Mouse (Mus musculus) midbrain, embryonic 11.5 days (tissue): ENCODE results near the gene Slco3a1. TPM values are rescaled to one million over a fixed set of nuclear protein-coding genes. Genes with fewer than 3 reads are reported as not detected.

Experiments used
- ATAC-seq: fragments of 200-750 bp; cut with Nextera tagmentation; 2 replicates; pipeline ENCODE4 v1.8.0; 2017; ENCODE audit warnings: moderate TSS enrichment, moderate library complexity; ENCODE audit not compliant: low FRiP score
- DNase-seq: peaks from one replicate; pipeline ENCODE4 v3.0.0; 2015; ENCODE audit warnings: low spot score; ENCODE audit errors: missing footprints
- H3K27ac ChIP-seq: fragments of 300-500 bp; sonication (generic); 2 replicates; pipeline ENCODE4 v1.5.1; 2014; ENCODE audit warnings: low read depth, low read length
- H3K27me3 ChIP-seq: fragments of 300-500 bp; sonication (generic); 2 replicates; pipeline ENCODE4 v1.6.1; 2014; ENCODE audit warnings: mild to moderate bottlenecking, low read length, moderate library complexity, mixed read lengths; ENCODE audit not compliant: control insufficient read depth, insufficient read depth
- H3K36me3 ChIP-seq: fragments of 300-500 bp; sonication (generic); 2 replicates; pipeline ENCODE4 v1.6.1; 2014; ENCODE audit warnings: mild to moderate bottlenecking, low read length, moderate library complexity, mixed read lengths; ENCODE audit not compliant: control insufficient read depth, insufficient read depth
- H3K4me1 ChIP-seq: fragments of 300-500 bp; sonication (generic); 2 replicates; pipeline ENCODE4 v1.6.1; 2014; ENCODE audit warnings: low read length; ENCODE audit not compliant: control insufficient read depth, insufficient read depth
- H3K4me2 ChIP-seq: fragments of 300-500 bp; sonication (generic); 2 replicates; pipeline ENCODE4 v1.6.1; 2014; ENCODE audit warnings: mild to moderate bottlenecking, moderate library complexity
- H3K4me3 ChIP-seq: fragments of 300-500 bp; sonication (generic); 2 replicates; pipeline ENCODE4 v1.5.1; 2014; ENCODE audit warnings: low read depth, low read length
- H3K9ac ChIP-seq: fragments of 300-500 bp; sonication (generic); 2 replicates; pipeline ENCODE4 v1.6.1; 2014; ENCODE audit warnings: low read length
- H3K9me3 ChIP-seq: fragments of 300-500 bp; sonication (generic); 2 replicates; pipeline ENCODE4 v1.6.1; 2016; ENCODE audit warnings: low read length; ENCODE audit not compliant: control insufficient read depth
- WGBS: fragments of 180-500 bp; shearing (Covaris S2); extraction: QIAGEN DNeasy Blood & Tissue Kit; methylation state at CpG from one replicate; pipeline ENCODE4 v1.1.7; 2014; 5-methylcytosine and 5-hydroxymethylcytosine counted together
- polyA plus RNA-seq: library from polyadenylated mRNA; unstranded; fragments of >200 nt; fragmentation: Nextera tagmentation; extraction: Ambion mirVana; gene quantifications from 2 replicates; pipeline ENCODE4 v1.2.1, GENCODE M21; 2014

Slco3a1 gene
- polyA plus RNA-seq, 1 experiment from 2014 or later = 7.8 TPM

DNA sequence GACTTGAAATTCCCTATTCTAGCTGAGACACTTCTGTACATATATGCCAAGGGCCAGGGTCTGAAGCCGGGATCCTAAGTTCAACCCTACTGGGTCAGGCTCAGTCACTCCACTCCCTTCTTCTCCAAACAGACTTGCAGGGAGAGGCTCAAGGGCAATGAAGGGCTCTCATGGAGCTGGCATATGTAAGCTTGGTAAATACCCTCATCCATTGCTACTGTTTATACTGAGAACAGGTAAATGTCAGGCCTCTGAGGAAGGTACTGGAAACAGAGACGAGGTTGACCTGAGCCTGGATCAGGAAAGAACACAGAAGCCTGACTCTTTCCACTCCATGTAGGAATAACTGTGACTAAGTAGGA, 70.6 kb downstream of the Slco3a1 start:
- peaks cover 5% of the 10 kb centered on the region; the same call in 1 of the 2 replicates for H3K4me1 ChIP-seq
- no peak overlapping the region for H3K4me3 ChIP-seq
- H3K4me2 ChIP-seq = no peak overlapping the region
- no peaks in the 10 kb centered on the region for H3K27me3 ChIP-seq
- no peak overlapping the region for H3K27ac ChIP-seq
- WGBS = 97% methylated on average over 2 of the region's 2 CpGs
- DNase-seq = no peak
- no peak for ATAC-seq
- H3K9ac ChIP-seq = no peak overlapping the region
- H3K36me3 ChIP-seq = no peaks in the 10 kb centered on the region
- H3K9me3 ChIP-seq = no peaks in the 10 kb centered on the region

DNA sequence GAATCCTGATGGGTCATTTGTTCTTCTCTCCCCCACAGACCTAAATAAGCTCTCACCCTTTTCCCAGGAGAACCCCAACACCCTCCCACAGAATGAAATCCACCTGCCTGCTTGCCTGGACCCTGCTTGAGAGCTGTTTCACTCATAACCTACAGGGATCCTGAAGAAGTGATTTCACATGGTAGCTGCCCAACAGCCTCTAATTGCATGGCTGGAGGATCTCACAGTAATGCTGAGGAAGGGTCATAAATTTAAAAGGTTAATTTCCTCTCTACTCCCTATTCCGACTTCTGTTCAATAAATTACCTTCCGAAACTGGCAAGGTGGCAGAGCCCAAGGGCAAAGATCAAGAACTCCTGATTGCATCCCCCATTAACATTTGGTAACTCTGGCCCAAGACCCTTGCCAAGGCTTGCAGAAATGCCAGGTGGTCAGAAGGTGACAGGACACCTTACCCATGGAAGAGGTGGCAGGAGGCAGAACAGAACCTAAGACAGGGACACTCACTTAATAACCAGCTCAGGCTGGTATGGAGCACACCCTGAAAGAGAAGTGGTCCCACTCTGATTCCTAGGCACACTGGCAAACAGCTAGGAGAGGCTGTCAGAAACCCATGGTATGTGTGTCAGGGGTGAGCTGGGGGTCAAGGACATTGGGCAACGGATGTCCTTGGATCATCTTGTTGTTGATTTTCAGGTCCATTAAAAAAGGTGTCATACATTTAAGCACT, 71.1 kb downstream of the Slco3a1 start:
- Histone ChIP-seq H3K27me3 (no peaks in the 10 kb centered on the region), H3K4me3 (no peak overlapping the region), H3K4me1 (peaks cover 5% of the 10 kb centered on the region; the same call in 1 of the 2 replicates), H3K9me3 (no peaks in the 10 kb centered on the region), H3K4me2 (no peak overlapping the region), H3K9ac (no peak overlapping the region), H3K27ac (no peak overlapping the region), H3K36me3 (no peaks in the 10 kb centered on the region)
- ATAC-seq (no peak), DNase-seq (no peak)
- WGBS = 86% methylated on average over 3 of the region's 3 CpGs

GRCm38 (mm10) chr7:74471740-74472139, 82.8 kb downstream of the Slco3a1 start:
- H3K9me3 ChIP-seq = no peaks in the 10 kb centered on the region
- no peaks in the 10 kb centered on the region for H3K36me3 ChIP-seq
- no peak overlapping the region for H3K27ac ChIP-seq
- no peak overlapping the region for H3K4me2 ChIP-seq
- 87% methylated on average over 7 of the region's 7 CpGs for WGBS
- no peak overlapping the region for H3K9ac ChIP-seq
- H3K4me1 ChIP-seq = no peaks in the 10 kb centered on the region
- no peak for ATAC-seq
- H3K27me3 ChIP-seq = no peaks in the 10 kb centered on the region
- H3K4me3 ChIP-seq = no peak overlapping the region
- DNase-seq = no peak

DNA sequence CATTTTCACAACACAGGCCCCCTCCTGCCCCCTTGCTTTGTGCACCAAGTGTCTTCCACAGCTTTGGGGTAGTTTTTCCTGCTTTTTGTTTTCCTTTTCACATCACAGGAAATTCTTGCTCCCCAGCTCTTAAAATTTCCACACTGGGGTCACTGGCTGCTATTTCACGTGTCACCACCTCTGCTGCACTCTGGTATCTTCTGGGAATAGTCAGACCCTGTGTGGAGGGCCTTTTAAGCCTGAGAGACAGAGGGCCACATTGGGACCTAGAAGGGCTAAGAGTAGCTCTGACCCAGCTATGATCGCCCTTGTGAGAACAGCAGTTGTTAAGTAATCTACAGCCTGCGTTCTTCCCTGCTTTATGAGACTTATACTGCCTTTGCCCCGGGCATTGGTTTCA, 87.7 kb downstream of the Slco3a1 start:
- H3K36me3 ChIP-seq = no peaks in the 10 kb centered on the region
- DNase-seq (peak; percentile 51), ATAC-seq (no peak)
- H3K9ac ChIP-seq = no peak overlapping the region
- H3K4me1 ChIP-seq = no peaks in the 10 kb centered on the region
- H3K27ac ChIP-seq = no peak overlapping the region
- no peaks in the 10 kb centered on the region for H3K9me3 ChIP-seq
- no peaks in the 10 kb centered on the region for H3K27me3 ChIP-seq
- no peak overlapping the region for H3K4me2 ChIP-seq
- 84% methylated on average over 4 of the region's 4 CpGs for WGBS
- no peak overlapping the region for H3K4me3 ChIP-seq

GRCm38 (mm10) chr7:74464638-74465037, 89.9 kb downstream of the Slco3a1 start:
- no peak for DNase-seq
- H3K9ac ChIP-seq = no peak overlapping the region
- H3K4me2 ChIP-seq = no peak overlapping the region
- H3K27me3 ChIP-seq = no peaks in the 10 kb centered on the region
- no peak overlapping the region for H3K27ac ChIP-seq
- 91% methylated on average over 7 of the region's 7 CpGs for WGBS
- no peak overlapping the region for H3K4me3 ChIP-seq
- no peaks in the 10 kb centered on the region for H3K36me3 ChIP-seq
- H3K4me1 ChIP-seq = no peaks in the 10 kb centered on the region
- H3K9me3 ChIP-seq = no peaks in the 10 kb centered on the region
- no peak for ATAC-seq

- no peaks in the 10 kb centered on the region for H3K36me3 ChIP-seq
- H3K4me3 ChIP-seq = no peak overlapping the region
- H3K9ac ChIP-seq = no peak overlapping the region
- DNase-seq = no peak
- no peak overlapping the region for H3K27ac ChIP-seq
- ATAC-seq = no peak
- H3K4me1 ChIP-seq = no peaks in the 10 kb centered on the region
- H3K27me3 ChIP-seq = no peaks in the 10 kb centered on the region
- H3K4me2 ChIP-seq = no peak overlapping the region
- WGBS = 51% methylated on average over 4 of the region's 4 CpGs
- no peaks in the 10 kb centered on the region for H3K9me3 ChIP-seq
Observed at GRCm38 (mm10) chr7:74462451-74462850, 92.1 kb downstream of the Slco3a1 start.

- no peak for ATAC-seq
- WGBS = 91% methylated on average over 5 of the region's 5 CpGs
Observed at GRCm38 (mm10) chr7:74461736-74462135, 92.8 kb downstream of the Slco3a1 start.

GRCm38 (mm10) chr7:74461146-74461545, 93.4 kb downstream of the Slco3a1 start:
- H3K9ac ChIP-seq = no peak overlapping the region
- H3K4me2 ChIP-seq = no peak overlapping the region
- DNase-seq (peak; percentile 60), ATAC-seq (no peak)
- no peaks in the 10 kb centered on the region for H3K27me3 ChIP-seq
- 86% methylated on average over 1 of the region's 1 CpGs for WGBS
- H3K4me1 ChIP-seq = no peaks in the 10 kb centered on the region
- H3K9me3 ChIP-seq = no peaks in the 10 kb centered on the region
- H3K36me3 ChIP-seq = no peaks in the 10 kb centered on the region
- no peak overlapping the region for H3K27ac ChIP-seq
- H3K4me3 ChIP-seq = no peak overlapping the region

More at GRCm38 (mm10) chr7:74461736-74462135, 92.8 kb downstream of the Slco3a1 start:
- H3K27me3 ChIP-seq = no peaks in the 10 kb centered on the region
- H3K4me1 ChIP-seq = no peaks in the 10 kb centered on the region
- H3K9ac ChIP-seq = no peak overlapping the region
- no peaks in the 10 kb centered on the region for H3K9me3 ChIP-seq
- H3K36me3 ChIP-seq = no peaks in the 10 kb centered on the region
- no peak overlapping the region for H3K4me3 ChIP-seq
- no peak overlapping the region for H3K4me2 ChIP-seq
- H3K27ac ChIP-seq = no peak overlapping the region
- DNase-seq = peak; percentile 57

GRCm38 (mm10) chr7:74459812-74460211, 94.8 kb downstream of the Slco3a1 start:
- Histone ChIP-seq H3K4me2 (no peak overlapping the region), H3K4me1 (no peaks in the 10 kb centered on the region), H3K27ac (no peak overlapping the region), H3K4me3 (no peak overlapping the region), H3K9ac (no peak overlapping the region), H3K27me3 (no peaks in the 10 kb centered on the region), H3K9me3 (no peaks in the 10 kb centered on the region), H3K36me3 (no peaks in the 10 kb centered on the region)
- DNase-seq (peak; percentile 69), ATAC-seq (no peak)
- WGBS = 87% methylated on average over 3 of the region's 3 CpGs
